Comparison of ENCODE assay signal across 12 mouse cellular contexts in the genomic region with DNA sequence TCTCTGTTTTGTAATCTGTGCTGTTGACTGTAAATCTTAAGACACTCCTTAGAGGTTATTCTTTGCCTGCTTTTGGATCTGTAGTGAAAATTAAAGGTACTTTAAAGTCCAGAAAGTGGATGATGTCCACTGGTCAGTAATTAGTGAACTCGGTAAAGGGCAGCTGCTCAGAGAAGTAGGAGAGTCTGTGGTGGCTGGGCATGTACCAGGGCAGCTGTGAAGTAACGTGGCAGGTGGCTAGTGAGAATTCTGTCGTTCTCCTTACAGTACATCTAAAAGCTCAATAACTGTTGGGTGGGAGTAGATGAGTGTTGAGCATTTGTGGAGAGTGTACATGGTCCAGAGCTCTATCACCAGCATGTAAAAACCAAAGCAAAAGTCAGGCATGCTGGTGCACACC.
"Had no signal": no experiment of that assay in that cellular context is flagged by ENCODE, and none has a peak within 500 bp of the region (broad histone marks: within the 10 kb centered on the region; RNA-seq: fewer than 3 reads in every experiment).

No protein-coding gene starts in this region.

- H3K4me3 ChIP-seq: midbrain, embryonic 10.5 days; midbrain, embryonic 12.5 days; neural tube, embryonic 12.5 days; stomach, embryonic 15.5 days had no signal

- H3K27me3 ChIP-seq: neural tube, embryonic 12.5 days; stomach, embryonic 15.5 days had no signal

- H3K9ac ChIP-seq: lung, embryonic 14.5 days; midbrain, embryonic 12.5 days; neural tube, embryonic 12.5 days; stomach, embryonic 15.5 days had no signal

- H3K4me2 ChIP-seq: lung, embryonic 14.5 days; midbrain, embryonic 12.5 days; neural tube, embryonic 12.5 days; stomach, embryonic 15.5 days had no signal

- ATAC-seq: midbrain, embryonic 16.5 days had no signal

- H3K36me3 ChIP-seq: midbrain, embryonic 10.5 days; midbrain, embryonic 12.5 days; neural tube, embryonic 12.5 days; stomach, embryonic 15.5 days had no signal

- H3K27ac ChIP-seq: midbrain, embryonic 10.5 days; midbrain, embryonic 12.5 days; neural tube, embryonic 12.5 days; stomach, embryonic 15.5 days; stomach, postnatal 0 days had no signal

- H3K9me3 ChIP-seq: midbrain, embryonic 10.5 days; midbrain, embryonic 12.5 days; neural tube, embryonic 12.5 days; stomach, embryonic 15.5 days had no signal

- DNase-seq: lung, adult 18-20 months; lung, embryonic 14.5 days; lung, postnatal 10 days; lung, postnatal 4 days; midbrain, embryonic 14.5 days; right cerebral cortex, postnatal 14 days had no signal
